Mouse (Mus musculus) gastrocnemius, adult 2 months (tissue): Measurements from ENCODE around the gene Mettl14. TPM values are rescaled to one million over a fixed set of nuclear protein-coding genes. Genes with fewer than 3 reads are reported as not detected.
A peak's percentile ranks its signal among the peaks of the same experiment; 100 is the strongest.

Experiments
- DNase-seq: peaks from one replicate; pipeline ENCODE4 v3.0.0; 2022
- H3K27ac ChIP-seq: fragments of 200-600 bp; 2 replicates; pipeline ENCODE4 v1.8.1; 2022; ENCODE audit warnings: mild to moderate bottlenecking
- H3K4me3 ChIP-seq: fragments of 200-600 bp; 2 replicates; pipeline ENCODE4 v1.8.1; 2022; ENCODE audit warnings: mild to moderate bottlenecking, moderate library complexity
- CTCF ChIP-seq: fragments of 200-600 bp; IDR thresholded peaks from 2 replicates; pipeline ENCODE4 v1.8.1; 2022; ENCODE audit warnings: antibody characterized with exemption, mild to moderate bottlenecking, moderate library complexity
- intact Hi-C: fragments of 180-260 bp; cut with DNase I; formaldehyde crosslinking; loops from one replicate; pipeline ENCODE4 v1.15.1; 2025
- total RNA-seq, 2 experiments: library from RNA; stranded (reverse); gene quantifications; 2 replicates each; pipeline ENCODE4 v1.2.3; 2021

The Mettl14 gene
- total RNA-seq, 2 experiments from 2014 or later = 9.0 to 12.7 TPM

- TF ChIP-seq CTCF = no peak
- Histone ChIP-seq H3K27ac (peak overlapping the region; percentile 51), H3K4me3 (no peak overlapping the region)
- no peak for DNase-seq
- intact Hi-C loops = loop anchor here (10.0 kb wide), 1 partner anchor 407 kb away; no protein-coding TSS in a partner anchor
Observed at GRCm38 (mm10) chr3:123351519-123351918, 34.4 kb downstream of the Mettl14 start.

GRCm38 (mm10) chr3:123350602-123351001, 35.3 kb downstream of the Mettl14 start:
- intact Hi-C loops = loop anchor here (10.0 kb wide), 1 partner anchor 406 kb away; no protein-coding TSS in a partner anchor
- TF ChIP-seq CTCF = no peak
- DNase-seq = no peak
- Histone ChIP-seq H3K4me3 (no peak overlapping the region), H3K27ac (peak overlapping the region; percentile 51)

- intact Hi-C loops = no loop called here
- no peak overlapping the region for H3K27ac ChIP-seq
- TF ChIP-seq CTCF = no peak
- no peak for DNase-seq
- H3K4me3 ChIP-seq = no peak overlapping the region
Observed at GRCm38 (mm10) chr3:123348080-123348802, 37.7 kb downstream of the Mettl14 start.

GRCm38 (mm10) chr3:123343690-123344089, 42.2 kb downstream of the Mettl14 start:
- no peak for TF ChIP-seq CTCF
- intact Hi-C loops = no loop called here
- Histone ChIP-seq H3K27ac (no peak overlapping the region), H3K4me3 (no peak overlapping the region)
- no peak for DNase-seq

- no peak for TF ChIP-seq CTCF
- intact Hi-C loops = no loop called here
Observed at GRCm38 (mm10) chr3:123341049-123341448, 44.9 kb downstream of the Mettl14 start.

GRCm38 (mm10) chr3:123338666-123339195, 47.2 kb downstream of the Mettl14 start:
- Histone ChIP-seq H3K4me3 (no peak overlapping the region), H3K27ac (no peak overlapping the region)
- intact Hi-C loops = no loop called here
- DNase-seq = peak; percentile 50
- TF ChIP-seq CTCF = no peak

More at GRCm38 (mm10) chr3:123341049-123341448, 44.9 kb downstream of the Mettl14 start:
- Histone ChIP-seq H3K27ac (no peak overlapping the region), H3K4me3 (no peak overlapping the region)
- no peak for DNase-seq

GRCm38 (mm10) chr3:123337853-123338252, 48.1 kb downstream of the Mettl14 start:
- no peak overlapping the region for H3K27ac ChIP-seq
- no peak for DNase-seq
- intact Hi-C loops = no loop called here
- TF ChIP-seq CTCF = no peak
- no peak overlapping the region for H3K4me3 ChIP-seq

GRCm38 (mm10) chr3:123336951-123337350, 49.0 kb downstream of the Mettl14 start:
- TF ChIP-seq CTCF = no peak
- DNase-seq = no peak
- intact Hi-C loops = no loop called here
- no peak overlapping the region for H3K4me3 ChIP-seq
- no peak overlapping the region for H3K27ac ChIP-seq

- Histone ChIP-seq H3K27ac (no peak overlapping the region), H3K4me3 (no peak overlapping the region)
- no peak for DNase-seq
- intact Hi-C loops = no loop called here
- TF ChIP-seq CTCF = no peak
Observed at GRCm38 (mm10) chr3:123336455-123336854, 49.5 kb downstream of the Mettl14 start.

GRCm38 (mm10) chr3:123335480-123335879, 50.4 kb downstream of the Mettl14 start:
- intact Hi-C loops = no loop called here
- 0 out of 2 replicates have a peak overlapping the region, but pooled peaks have one; percentile 13 for H3K27ac ChIP-seq
- TF ChIP-seq CTCF = no peak
- 0 out of 2 replicates have a peak overlapping the region, but pooled peaks have one; percentile 26 for H3K4me3 ChIP-seq
- no peak for DNase-seq

GRCm38 (mm10) chr3:123334947-123335346, 51.0 kb downstream of the Mettl14 start:
- H3K4me3 ChIP-seq = no peak overlapping the region
- no peak for DNase-seq
- intact Hi-C loops = no loop called here
- no peak overlapping the region for H3K27ac ChIP-seq
- TF ChIP-seq CTCF = no peak

GRCm38 (mm10) chr3:123333055-123333424, 52.9 kb downstream of the Mettl14 start:
- no peak for TF ChIP-seq CTCF
- intact Hi-C loops = no loop called here
- Histone ChIP-seq H3K4me3 (no peak overlapping the region), H3K27ac (peak overlapping the region; percentile 38; the same call in 1 of the 2 replicates)
- no peak for DNase-seq

GRCm38 (mm10) chr3:123332330-123333054, 53.4 kb downstream of the Mettl14 start:
- no peak for TF ChIP-seq CTCF
- Histone ChIP-seq H3K4me3 (no peak overlapping the region), H3K27ac (peak overlapping the region; percentile 38; the same call in 1 of the 2 replicates)
- intact Hi-C loops = no loop called here
- DNase-seq = no peak
